Mouse (Mus musculus) c-Kit-positive CD71-positive TER-119-positive erythroid progenitor cells, embryonic 14.5 days (primary cell): Measurements from ENCODE around the gene Ccdc184.

Source experiments
- DNase-seq: peaks from one replicate; pipeline ENCODE4 v3.0.0-alpha.2; 2013; ENCODE audit warnings: low spot score

Ccdc184 gene

GRCm38 (mm10) chr15:98155944-98156343, 11.0 kb upstream of the Ccdc184 start:
- DNase-seq = no peak

GRCm38 (mm10) chr15:98157253-98157652, 9.7 kb upstream of the Ccdc184 start:
- DNase-seq = no peak

- no peak for DNase-seq
These were observed 5.7 kb upstream of the Ccdc184 start for GRCm38 (mm10) chr15:98161026-98161805.

GRCm38 (mm10) chr15:98162561-98162960, 4.4 kb upstream of the Ccdc184 start:
- DNase-seq = no peak

- DNase-seq = no peak
These were observed 1.4 kb upstream of the Ccdc184 start, which contains the start of gene Asb8 for GRCm38 (mm10) chr15:98165525-98165924. Gene Asb8, minus strand, starts transcription at chr15:98165625.

GRCm38 (mm10) chr15:98167645-98168621, 975 bp downstream of the Ccdc184 start:
- peak; percentile 16 for DNase-seq

- DNase-seq = no peak
These were observed 1.7 kb downstream of the Ccdc184 start for GRCm38 (mm10) chr15:98168622-98169004.

GRCm38 (mm10) chr15:98170365-98170764, 3.4 kb downstream of the Ccdc184 start:
- no peak for DNase-seq

GRCm38 (mm10) chr15:98170917-98171316, 4.0 kb downstream of the Ccdc184 start:
- DNase-seq = no peak

GRCm38 (mm10) chr15:98172113-98172512, 5.2 kb downstream of the Ccdc184 start:
- no peak for DNase-seq

- DNase-seq = peak; percentile 45
These were observed 6.9 kb downstream of the Ccdc184 start for GRCm38 (mm10) chr15:98173821-98174220.

- no peak for DNase-seq
These were observed 10.4 kb downstream of the Ccdc184 start for GRCm38 (mm10) chr15:98177320-98177719.

GRCm38 (mm10) chr15:98180567-98181131, 13.7 kb downstream of the Ccdc184 start:
- DNase-seq = no peak

GRCm38 (mm10) chr15:98181132-98181711, 14.3 kb downstream of the Ccdc184 start:
- DNase-seq = peak; percentile 71

GRCm38 (mm10) chr15:98181856-98182570, 15.1 kb downstream of the Ccdc184 start:
- DNase-seq = no peak

- no peak for DNase-seq
These were observed 17.5 kb downstream of the Ccdc184 start for GRCm38 (mm10) chr15:98184456-98184855.

- DNase-seq = no peak
These were observed 28.5 kb downstream of the Ccdc184 start, which contains the start of gene Olfr288 for GRCm38 (mm10) chr15:98195442-98195841. Gene Olfr288, minus strand, starts transcription at chr15:98195542.

GRCm38 (mm10) chr15:98209676-98210075, 42.7 kb downstream of the Ccdc184 start:
- DNase-seq = no peak

GRCm38 (mm10) chr15:98213336-98213870, 46.4 kb downstream of the Ccdc184 start:
- DNase-seq = no peak

GRCm38 (mm10) chr15:98214130-98214529, 47.2 kb downstream of the Ccdc184 start:
- DNase-seq = no peak
